8 mouse cellular contexts compared by ENCODE assay signal in the genomic region with DNA sequence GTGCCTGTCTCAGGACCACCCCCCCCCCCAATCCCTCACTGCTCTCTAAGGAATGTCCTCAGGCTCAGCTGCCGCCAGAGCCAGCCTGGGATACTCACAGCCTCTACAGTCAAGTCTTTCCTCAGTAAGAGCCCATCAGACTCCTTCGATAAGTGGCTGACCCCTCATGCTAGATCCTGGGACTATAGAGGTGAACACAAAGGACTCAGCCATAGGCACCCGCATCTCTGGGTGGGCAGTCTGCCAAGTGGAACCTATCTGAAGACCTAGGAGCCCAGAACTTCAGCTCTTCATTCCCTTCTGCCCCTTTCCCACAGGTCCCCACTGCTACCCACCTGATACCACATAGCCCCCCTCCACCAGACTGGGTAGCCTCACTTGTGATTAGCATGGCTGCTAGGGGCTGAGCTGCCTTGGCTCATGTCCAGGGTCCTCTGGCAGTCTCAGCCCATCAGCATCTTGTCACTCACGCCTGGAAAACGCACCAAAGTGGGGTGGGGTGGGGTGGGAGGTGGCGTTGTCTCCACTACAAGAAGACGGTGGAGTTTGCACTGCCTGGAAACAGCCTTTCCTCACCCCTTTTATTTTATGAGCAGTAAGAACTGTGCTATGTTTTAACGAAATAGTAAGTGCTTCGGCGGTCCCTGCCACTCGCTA. TPM values are rescaled to one million over a fixed set of nuclear protein-coding genes. Genes with fewer than 3 reads are reported as not detected.
DNase-seq lines count a peak whose midpoint lies in the region; ATAC-seq and TF ChIP-seq lines count a peak whose summit lies in the region.

No protein-coding gene starts in this region.

- H3K27ac ChIP-seq in embryonic facial prominence, embryonic 15.5 days (replicated peaks) = no peak overlapping the region
- peak overlapping the region; percentile 73 for H3K27ac ChIP-seq in hindbrain, postnatal 0 days
- peak overlapping the region; percentile 93 for H3K27ac ChIP-seq in neural tube, embryonic 14.5 days (ENCODE audit: low read depth, low read length)

- peak overlapping the region; percentile 62 for H3K4me2 ChIP-seq in embryonic facial prominence, embryonic 15.5 days (replicated peaks)
- H3K4me2 ChIP-seq in hindbrain, postnatal 0 days (ENCODE audit: low read depth, low read length) = peak overlapping the region; percentile 64
- H3K4me2 ChIP-seq in neural tube, embryonic 14.5 days (ENCODE audit: low read depth, low read length) = peak overlapping the region; percentile 73

- ATAC-seq in embryonic facial prominence, embryonic 15.5 days (ENCODE audit: insufficient number of reproducible peaks, low FRiP score, low TSS enrichment, low read depth) = peak; percentile 35; the same call in 1 of the 2 replicates
- ATAC-seq in hindbrain, postnatal 0 days = peak; percentile 61
- peak; percentile 82 for ATAC-seq in neural tube, embryonic 14.5 days (ENCODE audit: low read depth)

- no peaks in the 10 kb centered on the region for H3K36me3 ChIP-seq in embryonic facial prominence, embryonic 15.5 days
- H3K36me3 ChIP-seq in hindbrain, postnatal 0 days (ENCODE audit: insufficient read depth, low read length) = no peaks in the 10 kb centered on the region
- no peaks in the 10 kb centered on the region for H3K36me3 ChIP-seq in neural tube, embryonic 14.5 days (ENCODE audit: control insufficient read depth, insufficient read depth, low read length)

- H3K9ac ChIP-seq in embryonic facial prominence, embryonic 15.5 days = no peak overlapping the region
- peak overlapping the region; percentile 56; the same call in 1 of the 2 replicates for H3K9ac ChIP-seq in hindbrain, postnatal 0 days (replicated peaks; ENCODE audit: low read length)
- H3K9ac ChIP-seq in neural tube, embryonic 14.5 days (replicated peaks; ENCODE audit: low read depth, low read length) = peak overlapping the region; percentile 63

- intact Hi-C loops in left cerebral cortex, postnatal 4 days (cut with DNase I) = loop anchor here (10.0 kb wide), 3 partner anchors 189 to 1229 kb away; a partner anchor contains a TSS
- intact Hi-C loops in left cerebral cortex, postnatal 25 days (cut with DNase I) = loop anchor here (10.0 kb wide), 1 partner anchor 849 kb away; no protein-coding TSS in a partner anchor

- DNase-seq in left cerebral cortex, postnatal 4 days = peak; percentile 85
- DNase-seq in left cerebral cortex, postnatal 25 days (ENCODE audit: low spot score in 2 of 2) = no peak
- DNase-seq in hindbrain, postnatal 0 days (ENCODE audit: low spot score) = peak; percentile 79
- DNase-seq in ovary, adult 18-20 months (ENCODE audit: low spot score) = no peak
- no peak for DNase-seq in kidney, adult 9 months
- no peak for DNase-seq in ovary, postnatal 36 days (ENCODE audit: low spot score)

- no peak for TF ChIP-seq CTCF in hindbrain, postnatal 0 days (IDR thresholded peaks at IDR 0.05; ENCODE audit: low read depth)

- peaks cover 34% of the 10 kb centered on the region for H3K27me3 ChIP-seq in embryonic facial prominence, embryonic 15.5 days
- no peaks in the 10 kb centered on the region for H3K27me3 ChIP-seq in hindbrain, postnatal 0 days (ENCODE audit: insufficient read depth, low read length)
- no peaks in the 10 kb centered on the region for H3K27me3 ChIP-seq in neural tube, embryonic 14.5 days (ENCODE audit: control insufficient read depth, insufficient read depth, low read length)

- no peaks in the 10 kb centered on the region for H3K9me3 ChIP-seq in embryonic facial prominence, embryonic 15.5 days (replicated peaks)
- H3K9me3 ChIP-seq in hindbrain, postnatal 0 days (ENCODE audit: low read length) = no peaks in the 10 kb centered on the region
- no peaks in the 10 kb centered on the region for H3K9me3 ChIP-seq in neural tube, embryonic 14.5 days (ENCODE audit: control insufficient read depth, low read length)

- H3K4me3 ChIP-seq in embryonic facial prominence, embryonic 15.5 days (replicated peaks) = peak overlapping the region; percentile 37
- H3K4me3 ChIP-seq in hindbrain, postnatal 0 days (ENCODE audit: low read length) = peak overlapping the region; percentile 24
- peak overlapping the region; percentile 31 for H3K4me3 ChIP-seq in neural tube, embryonic 14.5 days (ENCODE audit: low read depth, low read length)

- WGBS in embryonic facial prominence, embryonic 15.5 days = 14% methylated on average over 11 of the region's 11 CpGs
- 6% methylated on average over 11 of the region's 11 CpGs for WGBS in hindbrain, postnatal 0 days
- 9% methylated on average over 11 of the region's 11 CpGs for WGBS in neural tube, embryonic 14.5 days

- peaks cover 16% of the 10 kb centered on the region for H3K4me1 ChIP-seq in embryonic facial prominence, embryonic 15.5 days
- peaks cover 24% of the 10 kb centered on the region; the same call in 1 of the 2 replicates for H3K4me1 ChIP-seq in hindbrain, postnatal 0 days (ENCODE audit: insufficient read depth, low read length)
- H3K4me1 ChIP-seq in neural tube, embryonic 14.5 days (ENCODE audit: control insufficient read depth, insufficient read depth, low read length) = peaks cover 23% of the 10 kb centered on the region

RNA-seq across cellular contexts. Expression of a gene that starts 38.7 kb away (rescaled TPM):
- total RNA-seq in left cerebral cortex, postnatal 4 days (2021) = 1 to 10 TPM; 1.7 to 2.2 TPM
- 1 to 10 TPM; 2.6 to 4.4 TPM for total RNA-seq in left cerebral cortex, postnatal 25 days (2021)
- 0.68 and 1.8 TPM in 2 replicates for polyA plus RNA-seq in embryonic facial prominence, embryonic 15.5 days (2015; fragmentation: Nextera tagmentation; extraction: Ambion mirVana)
- 2.3 and 5.3 TPM in 2 replicates for total RNA-seq in hindbrain, postnatal 0 days (2014; rRNA removed)
- polyA plus RNA-seq in hindbrain, postnatal 0 days (2015; fragmentation: Nextera tagmentation; extraction: Ambion mirVana) = 0.54 and 1.1 TPM in 2 replicates
- 0.81 and 1.6 TPM in 2 replicates for polyA plus RNA-seq in neural tube, embryonic 14.5 days (2014; fragmentation: Nextera tagmentation; extraction: Ambion mirVana)

Comparison
In these comparisons a context has a peak if more than half of its experiments do, and no peak if none do; other contexts are left out.
1. DNase-seq: peak in left cerebral cortex, postnatal 4 days (single experiment) and hindbrain, postnatal 0 days (single experiment); none in left cerebral cortex, postnatal 25 days (0 of 2), ovary, adult 18-20 months (single experiment), kidney, adult 9 months (single experiment) and ovary, postnatal 36 days (single experiment).
2. Peak in every context shown above with its lines, with median percentiles within 50 percentile points of each other: ATAC-seq, H3K4me2 ChIP-seq and H3K4me3 ChIP-seq.